Mouse (Mus musculus) stomach, embryonic 16.5 days (tissue): ENCODE results near the gene Rab5c. TPM values are rescaled to one million over a fixed set of nuclear protein-coding genes. Genes with fewer than 3 reads are reported as not detected.

ENCODE experiments used
- polyA plus RNA-seq: library from polyadenylated mRNA; unstranded; fragments of >200 nt; fragmentation: Nextera tagmentation; extraction: Ambion mirVana; gene quantifications from 2 replicates; pipeline ENCODE4 v1.2.1, GENCODE M21; 2015

Rab5c gene
- polyA plus RNA-seq, 1 experiment from 2014 or later: 33.9 TPM

Other genes starting within 250 kb of the Rab5c start
- gene Acly, start 210.2 kb downstream of the Rab5c start, polyA plus RNA-seq: 178 and 192 TPM in 2 replicates
- 0.40 and 0.60 TPM in 2 replicates for gene Ttc25, start 192.6 kb downstream of the Rab5c start, polyA plus RNA-seq
- 38.9 and 40.6 TPM in 2 replicates for gene Cnp, start 163.3 kb downstream of the Rab5c start, polyA plus RNA-seq
- gene Nkiras2, start 119.0 kb downstream of the Rab5c start, polyA plus RNA-seq: 60.7 and 67.1 TPM in 2 replicates
- gene Dnajc7, start 118.0 kb downstream of the Rab5c start, polyA plus RNA-seq: 209 and 214 TPM in 2 replicates
- gene Zfp385c, start 45.8 kb downstream of the Rab5c start, polyA plus RNA-seq: 0.19 and 0.27 TPM in 2 replicates
- gene Dhx58, start 33.9 kb downstream of the Rab5c start, polyA plus RNA-seq: 2.8 and 3.6 TPM in 2 replicates
- gene Kat2a, start 25.8 kb downstream of the Rab5c start, polyA plus RNA-seq: 40.6 and 41.5 TPM in 2 replicates
- gene Hspb9, start 24.4 kb downstream of the Rab5c start, polyA plus RNA-seq: 0.36 TPM in 1 of 2 replicates, not detected in the other
- 0.14 and 0.22 TPM in 2 replicates for gene Kcnh4, start 21.7 kb upstream of the Rab5c start, polyA plus RNA-seq
- gene Hcrt, start 24.7 kb upstream of the Rab5c start, polyA plus RNA-seq: not detected in 2 replicates
- 6.5 and 7.2 TPM in 2 replicates for gene Ghdc, start 32.7 kb upstream of the Rab5c start, polyA plus RNA-seq
- 26.2 and 27.4 TPM in 2 replicates for gene Stat5b, start 112.5 kb upstream of the Rab5c start, polyA plus RNA-seq
- 12.0 and 14.0 TPM in 2 replicates for gene Stat5a, start 121.1 kb upstream of the Rab5c start, polyA plus RNA-seq
- gene Stat3, start 201.3 kb upstream of the Rab5c start, polyA plus RNA-seq: 47.2 and 56.1 TPM in 2 replicates
- 381 and 403 TPM in 2 replicates for gene Cavin1, start 232.7 kb upstream of the Rab5c start, polyA plus RNA-seq